Mouse (Mus musculus): ENCODE measurements at regions not wholly inside any gene's neighbourhood (a gene's known extent, or its start where the extent isn't known, plus 50 kb on each side); places are given as distances from the start of the nearest gene placed in this dataset.

- Histone ChIP-seq H3K4me1 (ENCODE audit: control insufficient read depth, insufficient read depth, low read length) (no peaks in the 10 kb centered on the region), H3K4me3 (ENCODE audit: low read depth, low read length) (no peak overlapping the region), H3K27me3 (replicated peaks; ENCODE audit: control insufficient read depth, insufficient read depth, low read length) (no peaks in the 10 kb centered on the region), H3K9ac (ENCODE audit: low read length) (no peak overlapping the region), H3K27ac (ENCODE audit: low read depth, low read length) (no peak overlapping the region), H3K4me2 (ENCODE audit: low read length) (no peak overlapping the region), H3K36me3 (ENCODE audit: control insufficient read depth, insufficient read depth, low read length) (no peaks in the 10 kb centered on the region), H3K9me3 (replicated peaks; ENCODE audit: control insufficient read depth, low read length) (no peaks in the 10 kb centered on the region)
- ATAC-seq (no peak), DNase-seq (ENCODE audit: low spot score) (peak; percentile 12)
- 16% methylated on average over 14 of the region's 14 CpGs for WGBS
These were observed 77.9 kb upstream of the Lsm14a start for GRCm38 (mm10) chr7:34471003-34471402.

GRCm38 (mm10) chr7:34462069-34462468 is 69.0 kb upstream of the Lsm14a start:
- H3K4me1 ChIP-seq (ENCODE audit: control insufficient read depth, insufficient read depth, low read length), result no peaks in the 10 kb centered on the region
- no peaks in the 10 kb centered on the region for H3K9me3 ChIP-seq (replicated peaks; ENCODE audit: control insufficient read depth, low read length)
- H3K4me3 ChIP-seq (ENCODE audit: low read depth, low read length), result no peak overlapping the region
- DNase-seq (ENCODE audit: low spot score), result peak; percentile 26
- 64% methylated on average over 9 of the region's 9 CpGs for WGBS
- no peak overlapping the region for H3K9ac ChIP-seq (ENCODE audit: low read length)
- no peak overlapping the region for H3K4me2 ChIP-seq (ENCODE audit: low read length)
- no peaks in the 10 kb centered on the region for H3K36me3 ChIP-seq (ENCODE audit: control insufficient read depth, insufficient read depth, low read length)
- no peaks in the 10 kb centered on the region for H3K27me3 ChIP-seq (replicated peaks; ENCODE audit: control insufficient read depth, insufficient read depth, low read length)
- no peak for ATAC-seq
- no peak overlapping the region for H3K27ac ChIP-seq (ENCODE audit: low read depth, low read length)

GRCm38 (mm10) chr7:34459834-34460495 is 66.8 kb upstream of the Lsm14a start:
- Histone ChIP-seq H3K4me1 (ENCODE audit: control insufficient read depth, insufficient read depth, low read length) (no peaks in the 10 kb centered on the region), H3K4me3 (ENCODE audit: low read depth, low read length) (no peak overlapping the region), H3K36me3 (ENCODE audit: control insufficient read depth, insufficient read depth, low read length) (no peaks in the 10 kb centered on the region), H3K4me2 (ENCODE audit: low read length) (no peak overlapping the region), H3K27ac (ENCODE audit: low read depth, low read length) (no peak overlapping the region), H3K9me3 (replicated peaks; ENCODE audit: control insufficient read depth, low read length) (no peaks in the 10 kb centered on the region), H3K9ac (ENCODE audit: low read length) (no peak overlapping the region), H3K27me3 (replicated peaks; ENCODE audit: control insufficient read depth, insufficient read depth, low read length) (no peaks in the 10 kb centered on the region)
- DNase-seq (ENCODE audit: low spot score) (no peak), ATAC-seq (no peak)
- 89% methylated on average over 3 of the region's 3 CpGs for WGBS

- 84% methylated on average over 4 of the region's 4 CpGs for WGBS
- no peak for ATAC-seq
These were observed 65.7 kb upstream of the Lsm14a start for GRCm38 (mm10) chr7:34458851-34459250.

GRCm38 (mm10) chr7:34448364-34448763 is 55.2 kb upstream of the Lsm14a start:
- Histone ChIP-seq H3K27ac (ENCODE audit: low read depth, low read length) (no peak overlapping the region), H3K9me3 (replicated peaks; ENCODE audit: control insufficient read depth, low read length) (no peaks in the 10 kb centered on the region), H3K36me3 (ENCODE audit: control insufficient read depth, insufficient read depth, low read length) (no peaks in the 10 kb centered on the region), H3K9ac (ENCODE audit: low read length) (no peak overlapping the region), H3K4me2 (ENCODE audit: low read length) (no peak overlapping the region), H3K4me1 (ENCODE audit: control insufficient read depth, insufficient read depth, low read length) (no peaks in the 10 kb centered on the region), H3K27me3 (replicated peaks; ENCODE audit: control insufficient read depth, insufficient read depth, low read length) (no peaks in the 10 kb centered on the region), H3K4me3 (ENCODE audit: low read depth, low read length) (no peak overlapping the region)
- no peak for ATAC-seq
- WGBS, result 83% methylated on average over 2 of the region's 2 CpGs
- DNase-seq (ENCODE audit: low spot score), result no peak

More at GRCm38 (mm10) chr7:34458851-34459250, 65.7 kb upstream of the Lsm14a start:
- Histone ChIP-seq H3K27me3 (replicated peaks; ENCODE audit: control insufficient read depth, insufficient read depth, low read length) (no peaks in the 10 kb centered on the region), H3K36me3 (ENCODE audit: control insufficient read depth, insufficient read depth, low read length) (no peaks in the 10 kb centered on the region), H3K4me1 (ENCODE audit: control insufficient read depth, insufficient read depth, low read length) (no peaks in the 10 kb centered on the region), H3K4me3 (ENCODE audit: low read depth, low read length) (no peak overlapping the region), H3K27ac (ENCODE audit: low read depth, low read length) (no peak overlapping the region), H3K9me3 (replicated peaks; ENCODE audit: control insufficient read depth, low read length) (no peaks in the 10 kb centered on the region), H3K4me2 (ENCODE audit: low read length) (no peak overlapping the region), H3K9ac (ENCODE audit: low read length) (no peak overlapping the region)
- no peak for DNase-seq (ENCODE audit: low spot score)

- WGBS, result 35% methylated on average over 17 of the region's 17 CpGs
- Histone ChIP-seq H3K4me3 (ENCODE audit: low read depth, low read length) (no peak overlapping the region), H3K36me3 (ENCODE audit: control insufficient read depth, insufficient read depth, low read length) (no peaks in the 10 kb centered on the region), H3K27ac (ENCODE audit: low read depth, low read length) (no peak overlapping the region), H3K4me1 (ENCODE audit: control insufficient read depth, insufficient read depth, low read length) (no peaks in the 10 kb centered on the region), H3K27me3 (replicated peaks; ENCODE audit: control insufficient read depth, insufficient read depth, low read length) (no peaks in the 10 kb centered on the region), H3K9ac (ENCODE audit: low read length) (no peak overlapping the region), H3K4me2 (ENCODE audit: low read length) (no peak overlapping the region), H3K9me3 (replicated peaks; ENCODE audit: control insufficient read depth, low read length) (no peaks in the 10 kb centered on the region)
- DNase-seq (ENCODE audit: low spot score) (peak; percentile 10), ATAC-seq (no peak)
These were observed 51.1 kb upstream of the Lsm14a start for GRCm38 (mm10) chr7:34444263-34444662.

All from forebrain, embryonic 14.5 days (tissue).